Mouse (Mus musculus) C2C12 (cell line): ENCODE measurements around the gene Acot7. TPM values are rescaled to one million over a fixed set of nuclear protein-coding genes. Genes with fewer than 3 reads are reported as not detected.

Source experiments
- H3K27me3 ChIP-seq: one replicate; pipeline ENCODE4 v1.6.1; 2011; ENCODE audit not compliant: control insufficient read depth, insufficient read depth, insufficient read length
- H3K36me3 ChIP-seq: one replicate; pipeline ENCODE4 v1.6.1; 2011; ENCODE audit not compliant: control insufficient read depth, insufficient read depth
- H3K4me3 ChIP-seq: one replicate; pipeline ENCODE4 v1.5.1; 2011; ENCODE audit warnings: mild to moderate bottlenecking, control low read depth; ENCODE audit not compliant: poor library complexity, insufficient read depth, severe bottlenecking
- H3K79me2 ChIP-seq: one replicate; pipeline ENCODE4 v1.6.1; 2011; ENCODE audit not compliant: control insufficient read depth, insufficient read depth
- H3K79me3 ChIP-seq: one replicate; pipeline ENCODE4 v1.6.1; 2011; ENCODE audit warnings: low read depth, control low read depth
- H3ac ChIP-seq: one replicate; pipeline ENCODE3; 2011; ENCODE audit warnings: low read depth; ENCODE audit not compliant: control insufficient read depth, insufficient read length
- CEBPB ChIP-seq: IDR thresholded peaks from one replicate; pipeline ENCODE4 v1.6.1; 2011; ENCODE audit warnings: low read depth, mild to moderate bottlenecking, control low read depth, moderate library complexity
- CTCF ChIP-seq: IDR thresholded peaks from one replicate; pipeline ENCODE4 v1.5.1; 2011; ENCODE audit not compliant: control insufficient read depth, insufficient read depth, insufficient read length
- FOSL1 ChIP-seq: IDR thresholded peaks from one replicate; pipeline ENCODE4 v1.8.0; 2011; ENCODE audit warnings: mild to moderate bottlenecking, low read length; ENCODE audit not compliant: poor library complexity, insufficient read depth, severe bottlenecking
- MAX ChIP-seq: IDR thresholded peaks from one replicate; pipeline ENCODE4 v1.6.1; 2011; ENCODE audit warnings: mild to moderate bottlenecking, control low read depth
- MYOD1 ChIP-seq: IDR thresholded peaks from one replicate; pipeline ENCODE4 v1.6.1; 2011; ENCODE audit warnings: low read depth; ENCODE audit not compliant: control insufficient read depth, insufficient read length
- MYOG ChIP-seq: IDR thresholded peaks from one replicate; pipeline ENCODE4 v1.6.1; 2011; ENCODE audit not compliant: control insufficient read depth, insufficient read length; ENCODE audit errors: extremely low read depth
- USF1 ChIP-seq: IDR thresholded peaks from one replicate; pipeline ENCODE4 v1.6.1; 2011; ENCODE audit warnings: low read depth, mild to moderate bottlenecking, control low read depth, moderate library complexity
- polyA plus RNA-seq: library from polyadenylated mRNA; unstranded; fragments of >200 nt; fragmentation: generic; extraction: Trizol; gene quantifications from one replicate; pipeline ENCODE4 v1.2.1, GENCODE M21; 2012; ENCODE audit warnings: missing spikeins

The Acot7 gene
- polyA plus RNA-seq, 1 experiment = 344 TPM

DNA sequence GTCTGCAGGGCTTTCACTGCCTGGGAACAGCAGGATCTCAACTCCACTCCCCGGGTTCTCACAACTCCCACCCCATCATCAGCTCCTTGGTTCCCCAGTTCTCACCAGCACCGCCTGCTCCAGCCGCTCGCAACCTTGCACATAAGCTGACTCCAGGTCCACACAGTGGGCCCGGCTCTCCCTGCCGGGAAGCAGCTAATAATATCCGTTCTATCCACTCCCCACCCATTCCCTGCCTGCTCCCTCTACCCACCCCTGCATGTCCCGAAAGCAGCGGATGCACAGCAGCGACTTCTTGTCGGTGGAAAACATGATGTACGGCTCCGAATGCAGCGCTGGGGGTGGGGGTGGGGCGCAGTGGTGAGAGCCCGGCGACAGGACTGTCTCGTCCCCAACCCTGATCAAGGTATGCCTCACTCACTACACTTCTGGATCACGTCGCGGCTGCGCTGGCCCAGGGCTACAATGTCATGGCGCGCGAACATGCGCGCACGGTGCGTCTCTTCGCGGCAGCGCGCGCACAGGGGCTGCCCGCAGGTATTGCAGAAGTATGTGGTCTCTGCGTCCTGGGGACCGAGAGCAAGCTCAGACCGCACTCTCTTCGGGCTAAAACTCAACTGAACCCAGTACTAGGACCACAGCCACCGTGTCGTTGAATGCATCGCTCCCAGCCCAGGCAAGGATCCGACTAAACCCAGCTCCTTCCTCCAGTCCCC is 137.7 kb downstream of the Acot7 start:
- Histone ChIP-seq H3K36me3 (no peaks in the 10 kb centered on the region), H3K79me3 (no peaks in the 10 kb centered on the region), H3K79me2 (no peaks in the 10 kb centered on the region), H3K27me3 (peaks cover 23% of the 10 kb centered on the region), H3ac (no peak overlapping the region), H3K4me3 (no peak overlapping the region)
- TF ChIP-seq MYOG (no peak), CEBPB (no peak), CTCF (no peak), MAX (no peak), FOSL1 (no peak), MYOD1 (no peak), USF1 (no peak)

DNA sequence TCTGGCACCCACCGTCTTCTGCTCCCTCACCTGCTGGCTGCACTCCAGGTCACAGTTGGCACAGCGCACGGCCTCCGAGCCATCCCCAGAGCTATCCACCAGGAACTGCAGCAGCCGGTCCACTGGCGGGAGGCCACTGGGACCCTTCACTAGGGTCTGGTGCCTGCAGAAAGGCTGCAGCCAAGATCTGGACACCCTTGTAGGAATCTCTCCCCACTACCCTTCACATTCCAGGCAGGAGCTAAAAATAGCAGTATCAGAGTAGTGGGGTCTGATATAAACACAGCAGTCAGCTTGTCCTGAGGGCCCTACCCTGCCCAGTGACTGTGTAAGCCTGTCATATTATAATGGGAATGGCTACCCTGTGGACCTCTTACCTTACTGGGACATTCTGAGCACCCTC is 139.7 kb downstream of the Acot7 start:
- no peak overlapping the region for H3ac ChIP-seq
- H3K4me3 ChIP-seq = no peak overlapping the region
- no peaks in the 10 kb centered on the region for H3K79me3 ChIP-seq
- H3K27me3 ChIP-seq = peaks cover 23% of the 10 kb centered on the region
- H3K79me2 ChIP-seq = no peaks in the 10 kb centered on the region
- TF ChIP-seq USF1 (no peak), MYOG (no peak), CEBPB (no peak), FOSL1 (no peak), MAX (no peak), MYOD1 (no peak), CTCF (no peak)
- H3K36me3 ChIP-seq = no peaks in the 10 kb centered on the region

DNA sequence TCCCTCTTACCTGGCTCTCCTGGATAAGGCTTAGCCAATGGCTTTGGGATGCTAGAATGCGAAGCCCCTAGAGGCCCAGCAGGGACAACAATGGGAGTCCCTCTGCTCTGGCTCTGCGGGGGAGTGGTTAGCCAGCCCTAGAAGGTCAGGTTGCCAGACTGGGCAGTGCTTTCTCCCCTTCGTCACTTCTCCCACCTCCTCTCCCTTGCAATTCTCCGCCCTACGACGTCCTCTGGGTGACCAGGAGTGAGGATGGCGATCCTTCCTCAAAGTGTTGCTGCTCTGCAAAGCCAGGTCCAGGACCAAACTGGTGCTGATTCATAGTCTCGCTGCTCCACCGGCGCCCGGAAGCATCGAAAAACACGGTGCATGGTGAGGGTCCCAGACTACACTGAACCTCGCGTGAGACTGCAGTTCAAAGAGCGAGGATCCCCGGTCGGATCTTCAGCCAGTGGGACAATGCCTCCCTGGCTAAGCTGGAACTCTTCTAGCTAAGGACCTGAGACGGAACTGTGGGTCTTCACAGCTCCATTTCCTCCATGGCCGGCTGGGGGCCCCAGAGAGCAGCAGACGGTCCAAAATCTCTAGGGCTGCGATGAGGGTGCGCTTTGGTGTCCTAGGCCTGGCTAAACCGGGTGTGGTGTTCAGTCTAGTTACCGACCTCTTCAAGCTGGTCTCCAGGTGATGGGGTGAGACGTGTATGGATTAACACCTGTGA is 140.7 kb downstream of the Acot7 start, which contains the start of gene Rnf207:
TSS of gene Rnf207 (minus strand) at position 477 of the 718 bp plus-strand sequence.
- Histone ChIP-seq H3K27me3 (peaks cover 23% of the 10 kb centered on the region), H3K36me3 (no peaks in the 10 kb centered on the region), H3ac (peak within 1 kb of the TSS; percentile 14), H3K79me3 (no peaks in the 10 kb centered on the region), H3K79me2 (no peaks in the 10 kb centered on the region), H3K4me3 (no peak within 1 kb of the TSS)
- TF ChIP-seq CTCF (peak; percentile 49), MYOG (no peak)

Other genes starting within 250 kb of the Acot7 start
- 61.5 TPM for gene Dnajc11, start 244.4 kb upstream of the Acot7 start, polyA plus RNA-seq
- gene Thap3, start 189.1 kb upstream of the Acot7 start, polyA plus RNA-seq = 32.8 TPM
- gene Phf13, start 181.9 kb upstream of the Acot7 start, polyA plus RNA-seq = 18.8 TPM
- gene Klhl21, start 169.3 kb upstream of the Acot7 start, polyA plus RNA-seq = 36.2 TPM
- gene Zbtb48, start 150.5 kb upstream of the Acot7 start, polyA plus RNA-seq = 8.6 TPM
- gene Tas1r1, start 139.6 kb upstream of the Acot7 start, polyA plus RNA-seq = 0.27 TPM
- gene Nol9, start 138.8 kb upstream of the Acot7 start, polyA plus RNA-seq = 39.7 TPM
- gene Plekhg5, start 105.6 kb upstream of the Acot7 start, polyA plus RNA-seq = 17.5 TPM
- 0.95 TPM for gene Tnfrsf25, start 62.2 kb upstream of the Acot7 start, polyA plus RNA-seq
- 0.97 TPM for gene Espn, start 25.8 kb upstream of the Acot7 start, polyA plus RNA-seq
- gene Hes2, start 19.3 kb upstream of the Acot7 start, polyA plus RNA-seq = not detected
- gene Gpr153, start 96.1 kb downstream of the Acot7 start, polyA plus RNA-seq = 5.4 TPM
- gene Hes3, start 113.5 kb downstream of the Acot7 start, polyA plus RNA-seq = not detected
- 34.1 TPM for gene Icmt, start 119.1 kb downstream of the Acot7 start, polyA plus RNA-seq
- gene Rnf207, start 140.9 kb downstream of the Acot7 start, polyA plus RNA-seq = 0.23 TPM
- gene Rpl22, start 147.6 kb downstream of the Acot7 start, polyA plus RNA-seq = 1,836 TPM
- gene Chd5, start 160.5 kb downstream of the Acot7 start, polyA plus RNA-seq = 0.22 TPM